Mouse (Mus musculus) kidney, postnatal 0 days (tissue): ENCODE data around the gene Impad1. TPM values are rescaled to one million over a fixed set of nuclear protein-coding genes. Genes with fewer than 3 reads are reported as not detected.
A peak's percentile ranks its signal among the peaks of the same experiment; 100 is the strongest.

Source experiments
- ATAC-seq: fragments of 200-750 bp; cut with Nextera tagmentation; replicated peaks from 2 replicates; pipeline ENCODE4 v1.8.0; 2017; ENCODE audit warnings: low read depth, moderate number of reproducible peaks, moderate TSS enrichment, moderate library complexity; ENCODE audit not compliant: low FRiP score
- DNase-seq: peaks from one replicate; pipeline ENCODE4 v3.0.0-alpha.2; 2016; ENCODE audit warnings: low spot score
- H3K27ac ChIP-seq: fragments of 300-500 bp; sonication (generic); 2 replicates; pipeline ENCODE4 v1.5.1; 2014; ENCODE audit warnings: mild to moderate bottlenecking
- H3K27me3 ChIP-seq: fragments of 300-500 bp; sonication (generic); 2 replicates; pipeline ENCODE4 v1.6.1; 2014; ENCODE audit warnings: low read length, mixed read lengths; ENCODE audit not compliant: insufficient read depth
- H3K36me3 ChIP-seq: fragments of 300-500 bp; sonication (generic); 2 replicates; pipeline ENCODE4 v1.6.1; 2014; ENCODE audit warnings: low read length, mixed read lengths; ENCODE audit not compliant: insufficient read depth
- H3K4me1 ChIP-seq: fragments of 300-500 bp; sonication (generic); replicated peaks from 2 replicates; pipeline ENCODE4 v1.6.1; 2014; ENCODE audit warnings: antibody characterized with exemption, low read length, mixed read lengths; ENCODE audit not compliant: insufficient read depth
- H3K4me2 ChIP-seq: fragments of 300-500 bp; sonication (generic); 2 replicates; pipeline ENCODE4 v1.6.1; 2014; ENCODE audit warnings: mild to moderate bottlenecking, low read length, moderate library complexity, mixed read lengths
- H3K4me3 ChIP-seq: fragments of 300-500 bp; sonication (generic); replicated peaks from 2 replicates; pipeline ENCODE4 v1.5.1; 2014; ENCODE audit warnings: low read depth, low read length
- H3K9ac ChIP-seq: fragments of 300-500 bp; sonication (generic); 2 replicates; pipeline ENCODE4 v1.6.1; 2014; ENCODE audit warnings: low read depth, low read length
- H3K9me3 ChIP-seq: fragments of 300-500 bp; sonication (generic); replicated peaks from 2 replicates; pipeline ENCODE4 v1.6.1; 2016; ENCODE audit warnings: low read length, inconsistent platforms, mixed read lengths
- CTCF ChIP-seq: IDR thresholded peaks from 2 replicates; pipeline ENCODE4 v1.5.1; 2016; ENCODE audit warnings: antibody characterized with exemption, low read depth, mild to moderate bottlenecking, moderate library complexity
- WGBS: fragments of 180-500 bp; shearing (Covaris S2); extraction: QIAGEN DNeasy Blood & Tissue Kit; methylation state at CpG from one replicate; pipeline ENCODE4 v1.1.7; 2014; 5-methylcytosine and 5-hydroxymethylcytosine counted together
- polyA plus RNA-seq: library from polyadenylated mRNA; unstranded; fragments of >200 nt; fragmentation: Nextera tagmentation; extraction: Ambion mirVana; gene quantifications from 2 replicates; pipeline ENCODE4 v1.2.1, GENCODE M21; 2015

Gene Impad1
- 39.2 and 42.0 TPM in 2 replicates for polyA plus RNA-seq

DNA sequence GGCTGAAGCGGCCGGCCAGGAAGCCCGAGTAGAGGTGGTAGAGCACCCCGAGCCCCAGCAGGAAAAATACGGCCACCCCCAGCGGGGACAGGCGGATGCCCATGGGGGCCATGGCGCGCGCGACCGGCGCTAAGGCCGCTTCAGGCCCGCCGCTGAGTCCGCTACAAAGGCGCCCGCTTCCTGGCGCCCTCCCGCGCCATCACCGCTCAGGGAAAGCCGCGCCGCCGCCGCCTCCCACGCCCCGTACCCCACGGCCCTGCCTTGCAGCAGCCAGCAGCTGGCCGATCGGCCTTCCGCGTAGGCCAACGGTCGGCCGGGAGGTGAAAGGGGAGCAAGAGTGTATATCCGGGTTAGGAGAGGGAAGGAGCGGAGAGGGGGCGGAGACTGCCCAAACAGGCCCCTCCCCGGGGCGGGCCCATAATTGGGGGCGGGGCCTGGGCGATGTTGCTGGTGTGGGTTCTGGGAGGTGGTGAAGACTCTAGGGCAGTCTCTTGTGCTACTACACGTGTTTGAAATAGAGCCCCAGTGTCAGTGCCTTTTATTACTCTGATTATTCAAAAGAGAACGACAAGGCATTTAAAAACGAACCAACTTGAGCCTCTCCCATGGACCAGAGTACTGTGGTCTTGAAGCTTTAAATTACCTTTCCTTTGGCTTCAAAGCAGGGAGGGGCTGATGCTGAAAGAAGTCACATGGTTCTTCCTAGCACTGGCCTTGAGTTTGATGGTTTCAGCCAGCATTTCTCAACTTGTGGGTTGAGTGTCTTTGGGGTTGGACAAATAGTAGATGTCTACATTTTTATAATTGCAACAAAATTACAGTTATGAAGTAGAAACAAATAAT, at the start of gene Impad1:
TSS of gene Impad1 (minus strand) at position 364 of the 843 bp plus-strand sequence.
- no peaks in the 10 kb centered on the region for H3K9me3 ChIP-seq
- no peak for TF ChIP-seq CTCF
- ATAC-seq (peak; percentile 98), DNase-seq (peak; percentile 94)
- H3K27me3 ChIP-seq: no peaks in the 10 kb centered on the region
- peak within 1 kb of the TSS; percentile 94 for H3K27ac ChIP-seq
- peak within 1 kb of the TSS; percentile 99 for H3K4me3 ChIP-seq
- no peaks in the 10 kb centered on the region for H3K36me3 ChIP-seq
- 1% methylated on average over 47 of the region's 48 CpGs for WGBS
- H3K4me2 ChIP-seq: peak within 1 kb of the TSS; percentile 62
- H3K9ac ChIP-seq: peak within 1 kb of the TSS; percentile 93
- H3K4me1 ChIP-seq: 0 out of 2 replicates have a peak, but pooled peaks cover 2% of the 10 kb centered on the region

DNA sequence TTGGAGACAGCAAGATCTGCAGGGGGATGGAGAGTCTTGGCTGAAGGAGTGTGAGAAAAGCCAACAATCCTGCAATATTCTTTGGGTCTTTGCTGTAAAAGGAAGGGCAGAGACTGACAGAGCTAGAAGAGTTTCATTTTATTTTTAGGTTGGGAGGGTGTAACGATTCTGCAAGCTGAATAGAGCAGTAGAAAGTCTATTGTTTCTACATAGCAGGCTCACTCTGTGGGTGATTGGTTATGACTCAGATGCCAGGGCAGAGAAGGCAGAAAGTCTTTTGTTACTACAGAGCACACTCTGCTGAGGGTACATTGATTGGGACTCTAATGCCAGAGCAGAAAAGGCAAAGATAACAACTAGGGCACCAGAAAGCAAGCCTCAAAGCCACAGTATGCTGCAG, 47.0 kb upstream of the Impad1 start:
- DNase-seq (no peak), ATAC-seq (no peak)
- no peak overlapping the region for H3K4me2 ChIP-seq
- no peak overlapping the region for H3K9ac ChIP-seq
- H3K4me1 ChIP-seq: no peaks in the 10 kb centered on the region
- TF ChIP-seq CTCF: no peak
- no peaks in the 10 kb centered on the region for H3K9me3 ChIP-seq
- 62% methylated on average over 1 of the region's 1 CpGs for WGBS
- no peak overlapping the region for H3K4me3 ChIP-seq
- H3K36me3 ChIP-seq: no peaks in the 10 kb centered on the region
- H3K27me3 ChIP-seq: no peaks in the 10 kb centered on the region
- no peak overlapping the region for H3K27ac ChIP-seq

DNA sequence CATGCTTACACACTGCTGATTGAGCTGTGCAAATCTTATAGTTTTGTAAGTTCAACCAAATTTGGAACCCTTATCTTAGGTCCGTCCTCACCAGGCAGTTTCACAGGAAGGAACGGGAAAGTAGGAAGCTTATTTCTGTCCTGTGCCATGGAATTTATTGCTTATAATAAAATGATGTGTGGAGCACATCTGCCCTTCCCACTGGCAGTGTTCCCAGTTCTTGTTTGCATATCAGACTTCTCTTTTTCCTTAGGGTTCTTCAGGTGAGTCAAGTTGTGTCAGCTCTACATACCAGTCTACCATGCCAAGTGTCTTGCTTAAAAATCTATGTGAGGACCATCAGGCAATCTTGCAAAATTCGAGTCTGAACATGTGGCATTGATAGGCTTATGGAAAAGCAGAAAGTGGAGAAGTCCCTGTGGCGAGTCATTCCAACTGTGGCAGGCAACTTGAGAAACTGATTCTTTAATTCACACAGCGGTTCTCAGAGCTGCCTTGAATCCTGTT, 40.7 kb upstream of the Impad1 start:
- Histone ChIP-seq H3K27me3 (no peaks in the 10 kb centered on the region), H3K9ac (no peak overlapping the region), H3K4me3 (no peak overlapping the region), H3K9me3 (no peaks in the 10 kb centered on the region), H3K27ac (no peak overlapping the region), H3K36me3 (no peaks in the 10 kb centered on the region), H3K4me1 (no peaks in the 10 kb centered on the region), H3K4me2 (no peak overlapping the region)
- no peak for TF ChIP-seq CTCF
- WGBS: 59% methylated on average over 5 of the region's 5 CpGs
- no peak for ATAC-seq
- no peak for DNase-seq

DNA sequence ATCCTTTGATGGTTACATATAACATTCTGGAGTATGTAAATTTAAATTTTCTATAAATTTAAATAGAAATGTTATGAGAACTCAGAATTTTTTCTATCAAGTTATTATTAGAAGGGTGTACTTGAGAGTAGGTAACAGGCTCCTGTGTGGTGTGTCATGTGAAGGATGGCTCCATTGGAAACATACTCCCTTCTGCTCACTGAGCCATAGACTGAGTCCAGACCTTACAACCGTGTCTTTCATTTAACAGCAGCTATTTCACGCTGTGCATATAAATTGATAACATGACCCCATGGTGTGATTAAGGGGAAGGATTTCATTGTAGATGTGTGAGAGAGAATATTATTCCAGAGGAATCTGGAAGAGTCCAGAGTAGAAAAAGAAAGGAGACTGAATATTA, 35.0 kb upstream of the Impad1 start:
- H3K4me3 ChIP-seq: no peak overlapping the region
- TF ChIP-seq CTCF: no peak
- peak; percentile 4 for DNase-seq

DNA sequence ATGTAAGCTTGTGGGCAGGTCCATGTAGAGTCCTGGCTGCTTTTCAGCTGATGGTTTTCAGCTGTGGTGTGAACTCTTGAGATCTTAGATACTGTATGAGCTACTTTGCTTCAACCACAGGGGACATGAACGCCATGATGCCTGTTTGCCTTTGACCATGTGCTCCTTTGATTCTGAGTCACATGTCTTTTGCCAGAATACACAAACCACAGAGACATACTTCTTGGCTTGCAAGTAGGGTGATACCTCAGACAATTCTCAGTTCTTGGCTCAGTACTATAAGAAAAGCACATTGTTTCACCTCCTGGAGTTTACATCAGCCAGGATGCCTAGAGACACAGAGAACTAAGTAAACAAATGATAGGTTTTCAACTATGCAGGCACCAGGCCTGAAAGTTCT, 29.0 kb upstream of the Impad1 start:
- Histone ChIP-seq H3K4me3 (no peak overlapping the region), H3K27me3 (no peaks in the 10 kb centered on the region), H3K4me2 (no peak overlapping the region), H3K27ac (no peak overlapping the region), H3K9me3 (no peaks in the 10 kb centered on the region), H3K4me1 (no peaks in the 10 kb centered on the region), H3K9ac (no peak overlapping the region), H3K36me3 (no peaks in the 10 kb centered on the region)
- TF ChIP-seq CTCF: no peak
- DNase-seq (peak; percentile 2), ATAC-seq (no peak)
- 55% methylated on average over 1 of the region's 1 CpGs for WGBS

More for the DNA sequence above, 35.0 kb upstream of the Impad1 start:
- Histone ChIP-seq H3K4me2 (no peak overlapping the region), H3K9me3 (no peaks in the 10 kb centered on the region), H3K27ac (no peak overlapping the region), H3K27me3 (no peaks in the 10 kb centered on the region), H3K4me1 (no peaks in the 10 kb centered on the region), H3K36me3 (no peaks in the 10 kb centered on the region), H3K9ac (no peak overlapping the region)
- no peak for ATAC-seq
- 30% methylated on average over 2 of the region's 2 CpGs for WGBS

DNA sequence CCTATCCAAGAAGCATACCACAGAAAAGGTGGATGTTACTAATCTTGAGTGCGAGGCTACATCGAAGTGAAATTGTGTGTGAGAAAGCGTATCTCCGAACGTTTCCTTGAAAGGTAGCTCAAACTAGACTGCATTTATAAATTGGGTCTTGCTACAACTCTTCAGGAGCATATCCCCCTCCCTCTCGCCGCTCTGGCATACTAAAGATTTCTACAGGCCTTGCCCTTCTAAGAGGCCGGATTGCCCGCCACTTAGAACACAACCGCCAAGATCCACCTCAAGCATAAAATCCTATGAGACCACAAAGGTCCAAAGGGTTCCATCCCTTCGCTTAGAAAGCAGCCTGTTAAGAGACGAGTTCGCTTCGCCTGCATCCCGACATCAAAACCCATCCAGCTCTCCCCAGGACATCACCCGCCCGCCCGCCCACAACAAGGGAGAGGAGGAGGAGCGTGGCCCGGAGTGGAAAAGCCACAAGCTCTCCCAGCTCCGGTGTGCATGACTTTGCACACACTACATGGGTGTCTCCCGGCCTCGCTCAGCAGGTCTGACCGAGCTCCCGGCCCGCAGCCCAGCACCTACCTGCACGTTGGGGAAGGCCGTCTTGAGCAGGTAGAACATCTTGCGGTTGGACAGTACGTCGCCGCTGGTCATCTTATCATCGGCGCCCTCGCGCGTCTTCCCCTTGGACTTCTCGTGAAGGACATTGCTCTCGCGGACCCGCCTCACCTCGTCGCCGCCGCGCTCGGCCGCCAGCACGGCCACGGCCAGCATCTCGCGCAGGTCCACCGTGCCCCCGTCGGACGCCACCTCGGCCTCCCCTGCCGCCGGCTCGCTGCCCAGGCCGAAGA, 789 bp downstream of the Impad1 start:
- peak; percentile 69 for DNase-seq
- H3K27ac ChIP-seq: peak overlapping the region; percentile 94
- peak overlapping the region; percentile 99 for H3K4me3 ChIP-seq
- TF ChIP-seq CTCF: no peak
- H3K4me2 ChIP-seq: peak overlapping the region; percentile 62
- peak overlapping the region; percentile 93 for H3K9ac ChIP-seq
- ATAC-seq: peak; percentile 72
- no peaks in the 10 kb centered on the region for H3K9me3 ChIP-seq
- H3K27me3 ChIP-seq: no peaks in the 10 kb centered on the region
- H3K36me3 ChIP-seq: no peaks in the 10 kb centered on the region
- WGBS: under 1% methylated on average over 61 of the region's 61 CpGs
- 0 out of 2 replicates have a peak, but pooled peaks cover 2% of the 10 kb centered on the region for H3K4me1 ChIP-seq
